Mouse (Mus musculus) limb, embryonic 15.5 days (tissue): ENCODE data around the gene Dtd1. TPM values are rescaled to one million over a fixed set of nuclear protein-coding genes. Genes with fewer than 3 reads are reported as not detected.

Experiments
- microRNA-seq: library from miRNA; unstranded; fragments of <30 nt; microRNA quantifications from one replicate; pipeline ENCODE4, GENCODE M21; 2016
- polyA plus RNA-seq: library from polyadenylated mRNA; unstranded; fragments of >200 nt; fragmentation: Nextera tagmentation; extraction: Ambion mirVana; gene quantifications from 2 replicates; pipeline ENCODE4 v1.2.1, GENCODE M21; 2015

Dtd1 gene
- polyA plus RNA-seq, 1 experiment from 2014 or later: 39.3 TPM

Small RNA genes lying within 50 kb of the gene (microRNA-seq; reads per million reads assigned to microRNA genes)
- not detected for gene Gm24823

Other genes starting within 250 kb of the Dtd1 start
- gene Kat14, start 230.9 kb upstream of the Dtd1 start, polyA plus RNA-seq: 40.1 and 41.8 TPM in 2 replicates
- 2.3 and 3.4 TPM in 2 replicates for gene Pet117, start 230.9 kb upstream of the Dtd1 start, polyA plus RNA-seq
- gene Dzank1, start 72.5 kb upstream of the Dtd1 start, polyA plus RNA-seq: 0.61 and 0.63 TPM in 2 replicates
- gene Polr3f, start 72.2 kb upstream of the Dtd1 start, polyA plus RNA-seq: 21.9 and 22.3 TPM in 2 replicates
- gene Rbbp9, start 49.0 kb upstream of the Dtd1 start, polyA plus RNA-seq: 57.8 and 61.2 TPM in 2 replicates
- 78.6 and 78.7 TPM in 2 replicates for gene Sec23b, start 43.7 kb upstream of the Dtd1 start, polyA plus RNA-seq
- gene Smim26, start 5.8 kb upstream of the Dtd1 start, polyA plus RNA-seq: 23.8 and 38.9 TPM in 2 replicates
- not detected in 2 replicates for gene Scp2d1, start 223.8 kb downstream of the Dtd1 start, polyA plus RNA-seq